Mouse (Mus musculus) macrophage (primary cell): ENCODE data around the gene Tmc6. TPM values are rescaled to one million over a fixed set of nuclear protein-coding genes. Genes with fewer than 3 reads are reported as not detected.

ENCODE experiments used
- H3K27ac ChIP-seq: fragments of 350-480 bp; formaldehyde crosslinking; 2 replicates; pipeline ENCODE4 v1.9.0; 2021
- H3K36me3 ChIP-seq: fragments of 350-480 bp; formaldehyde crosslinking; 2 replicates; pipeline ENCODE4 v1.9.0; 2021; ENCODE audit errors: inconsistent target
- H3K4me3 ChIP-seq: fragments of 350-480 bp; formaldehyde crosslinking; 2 replicates; pipeline ENCODE4 v1.9.0; 2021; ENCODE audit errors: inconsistent target
- H3K79me2 ChIP-seq: fragments of 350-480 bp; formaldehyde crosslinking; 2 replicates; pipeline ENCODE4 v1.9.0; 2021; ENCODE audit errors: inconsistent target
- WGBS: methylation state at CpG from one replicate; pipeline ENCODE4 v1.1.7; 2026; ENCODE audit warnings: inconsistent platforms; ENCODE audit not compliant: missing documents; 5-methylcytosine and 5-hydroxymethylcytosine counted together
- polyA plus RNA-seq: library from polyadenylated mRNA; stranded (reverse); fragments of 250-400 nt; gene quantifications from 3 replicates; pipeline ENCODE4 v1.2.4, GENCODE M21; 2018; ENCODE audit warnings: inconsistent platforms
- total RNA-seq, 78 experiments: library from RNA; depleted of rRNA; stranded (reverse); fragments of 250-400 nt; gene quantifications; 1 replicate in 9 of 78; 2 replicates in 24 of 78; 3 replicates in 43 of 78; 4 replicates in 2 of 78; pipeline ENCODE4 v1.2.4; 2018; ENCODE audit warnings: inconsistent platforms in 56 of 78

Gene Tmc6
- total RNA-seq (2018; cell fraction: chromatin; rRNA removed), result 10 to 100 TPM in 24 of 26 experiments, 1 to 10 TPM in 2; 8.5 to 80.6 (median 27.5) TPM
- 10 to 100 TPM in 14 of 26 experiments, 1 to 10 TPM in 12; 4.6 to 23.6 (median 10.7) TPM for total RNA-seq (2018; cell fraction: cytosol; rRNA removed)
- 10 to 100 TPM in 20 of 26 experiments, 1 to 10 TPM in 6; 8.2 to 54.5 (median 17.3) TPM for total RNA-seq (2018; cell fraction: nucleus; rRNA removed)
- polyA plus RNA-seq, result 11.1 to 22.1 TPM (median 17.9 TPM) in 3 replicates

DNA sequence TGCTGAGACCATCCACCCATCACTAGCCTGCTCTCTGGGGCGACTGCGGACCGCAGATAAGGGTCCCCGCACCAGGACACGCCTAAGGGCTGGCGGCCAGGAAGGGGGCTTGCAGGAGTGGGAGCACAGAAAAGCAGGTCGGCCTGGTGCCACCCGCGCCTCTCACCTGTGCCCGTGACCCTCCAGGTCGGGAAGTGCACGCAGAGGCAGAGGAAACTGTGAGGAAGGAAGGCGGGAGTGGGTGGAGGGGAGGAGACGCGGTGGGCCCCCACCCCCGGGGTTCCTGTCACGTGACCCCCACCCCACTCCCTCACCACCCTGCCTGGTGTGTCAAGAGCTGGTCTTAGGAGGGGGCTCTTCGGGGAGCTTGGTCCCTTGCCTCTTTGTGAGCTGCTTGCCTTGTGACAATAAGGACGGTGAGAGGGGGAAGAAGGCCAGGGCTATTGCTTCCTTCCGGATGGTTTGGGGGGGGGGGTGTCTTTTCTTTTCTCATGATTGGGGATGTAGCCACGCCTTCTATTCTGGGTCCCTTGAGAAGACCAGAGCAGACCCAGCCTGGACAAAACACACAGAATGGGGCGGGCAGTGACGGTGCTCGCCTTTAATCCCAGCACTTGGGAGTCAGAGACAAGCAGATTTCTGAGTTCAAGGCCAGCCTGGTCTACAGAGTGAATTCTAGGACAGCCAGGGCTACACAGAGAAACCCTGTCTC lies at the start of gene Tmc6, which contains the start of gene Tmc8:
Gene Tmc6, minus strand, starts transcription at position 206 of the 712 bp plus-strand sequence.
Gene Tmc8, plus strand, starts transcription at position 84 of the 712 bp plus-strand sequence.
- H3K36me3 ChIP-seq, result no peaks in the 10 kb centered on the region
- WGBS, result 12% methylated on average over 24 of the region's 24 CpGs
- peak within 1 kb of the TSS; percentile 44 for H3K4me3 ChIP-seq
- H3K79me2 ChIP-seq, result no peaks in the 10 kb centered on the region
- H3K27ac ChIP-seq, result peak within 1 kb of the TSS; percentile 98

DNA sequence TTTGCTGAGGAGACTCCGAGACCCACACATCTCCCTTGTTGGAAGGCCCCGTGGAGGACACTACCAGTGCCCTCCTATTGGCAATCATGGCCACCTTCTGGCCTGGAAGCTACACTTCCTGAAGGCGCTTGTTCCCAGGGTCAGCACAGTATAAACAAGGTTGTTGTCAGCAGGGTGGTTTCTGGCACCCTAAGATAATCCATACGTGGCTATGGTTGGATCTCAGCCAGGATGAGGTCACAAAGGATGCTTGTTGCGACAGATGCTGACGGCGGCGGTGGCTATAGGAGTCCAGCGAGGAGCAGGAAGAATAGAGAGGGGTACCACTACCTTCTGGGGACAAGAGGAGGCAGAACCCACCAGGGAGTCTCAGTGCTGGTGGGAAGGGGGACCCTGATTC lies 48.4 kb upstream of the Tmc6 start:
- Histone ChIP-seq H3K27ac (peak overlapping the region; percentile 80), H3K36me3 (no peaks in the 10 kb centered on the region), H3K79me2 (no peaks in the 10 kb centered on the region; the same call in 1 of the 2 replicates), H3K4me3 (no peak overlapping the region)
- 40% methylated on average over 9 of the region's 9 CpGs for WGBS

DNA sequence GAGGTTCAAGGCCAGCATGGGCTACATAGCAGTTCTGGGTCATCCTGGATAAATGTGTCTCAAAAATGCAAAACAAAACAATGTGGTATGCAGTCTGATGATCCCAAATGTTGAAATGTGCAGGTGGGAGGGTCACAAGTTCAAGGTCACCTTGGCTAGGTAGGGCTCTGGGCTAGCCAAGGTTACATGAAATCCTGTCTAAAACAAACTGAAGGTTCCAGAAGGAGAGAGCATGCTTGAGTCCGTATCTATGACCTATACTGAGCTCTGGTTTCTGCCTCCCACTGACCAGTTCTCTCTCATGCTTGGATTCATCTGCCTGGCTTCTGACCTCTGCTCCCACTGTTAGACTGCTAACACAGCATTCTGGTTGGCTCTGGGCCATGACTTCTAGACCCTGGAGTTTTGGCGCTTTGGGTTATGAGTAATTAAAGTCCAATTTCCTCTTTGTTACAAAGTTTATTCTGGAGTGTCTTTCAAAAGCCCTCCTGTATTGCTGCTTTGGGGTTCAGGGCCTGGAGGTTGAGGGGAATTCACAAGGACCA lies 47.7 kb upstream of the Tmc6 start:
- Histone ChIP-seq H3K4me3 (no peak overlapping the region), H3K27ac (peak overlapping the region; percentile 80)
- WGBS, result 44% methylated on average over 2 of the region's 2 CpGs

DNA sequence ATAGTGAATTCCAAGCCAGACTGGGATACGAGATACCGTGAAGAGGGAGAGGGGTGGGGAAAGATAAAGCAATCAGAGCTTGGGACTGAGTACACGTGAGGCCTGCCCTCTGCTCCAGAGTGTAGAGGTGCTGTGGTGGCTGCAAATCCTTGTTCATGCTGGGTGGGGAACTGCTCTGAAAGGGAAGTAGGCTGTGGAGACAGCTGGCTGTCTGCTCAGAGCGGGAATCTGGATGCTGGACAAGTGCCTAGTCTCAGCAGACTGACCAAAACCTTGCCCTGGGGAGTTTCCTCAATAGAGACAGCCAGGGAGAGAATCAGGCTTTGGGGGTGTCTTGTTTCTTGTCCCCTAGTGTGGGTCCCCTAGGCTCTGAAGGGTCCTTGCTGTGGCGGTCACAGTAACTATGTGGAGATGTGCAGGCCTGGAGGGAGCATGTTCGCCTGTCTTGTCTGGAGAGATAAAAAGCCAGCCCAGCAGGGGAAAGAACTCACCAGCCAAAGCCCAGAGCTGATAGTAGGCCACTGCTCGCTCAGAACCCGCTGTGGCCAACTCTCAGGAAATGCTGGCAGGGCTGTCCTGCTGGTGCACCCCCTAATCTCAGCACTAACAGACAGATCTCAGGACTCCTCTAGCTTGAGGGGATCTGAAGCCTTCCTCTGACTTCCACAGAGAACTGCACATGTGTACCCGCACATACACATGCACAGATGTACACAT lies 47.0 kb upstream of the Tmc6 start:
- Histone ChIP-seq H3K27ac (peak overlapping the region; percentile 80), H3K79me2 (peaks cover 10% of the 10 kb centered on the region), H3K4me3 (no peak overlapping the region), H3K36me3 (no peaks in the 10 kb centered on the region)
- WGBS, result 39% methylated on average over 9 of the region's 9 CpGs

More for the DNA sequence above, 47.7 kb upstream of the Tmc6 start:
- Histone ChIP-seq H3K36me3 (no peaks in the 10 kb centered on the region), H3K79me2 (peaks cover 6% of the 10 kb centered on the region)

DNA sequence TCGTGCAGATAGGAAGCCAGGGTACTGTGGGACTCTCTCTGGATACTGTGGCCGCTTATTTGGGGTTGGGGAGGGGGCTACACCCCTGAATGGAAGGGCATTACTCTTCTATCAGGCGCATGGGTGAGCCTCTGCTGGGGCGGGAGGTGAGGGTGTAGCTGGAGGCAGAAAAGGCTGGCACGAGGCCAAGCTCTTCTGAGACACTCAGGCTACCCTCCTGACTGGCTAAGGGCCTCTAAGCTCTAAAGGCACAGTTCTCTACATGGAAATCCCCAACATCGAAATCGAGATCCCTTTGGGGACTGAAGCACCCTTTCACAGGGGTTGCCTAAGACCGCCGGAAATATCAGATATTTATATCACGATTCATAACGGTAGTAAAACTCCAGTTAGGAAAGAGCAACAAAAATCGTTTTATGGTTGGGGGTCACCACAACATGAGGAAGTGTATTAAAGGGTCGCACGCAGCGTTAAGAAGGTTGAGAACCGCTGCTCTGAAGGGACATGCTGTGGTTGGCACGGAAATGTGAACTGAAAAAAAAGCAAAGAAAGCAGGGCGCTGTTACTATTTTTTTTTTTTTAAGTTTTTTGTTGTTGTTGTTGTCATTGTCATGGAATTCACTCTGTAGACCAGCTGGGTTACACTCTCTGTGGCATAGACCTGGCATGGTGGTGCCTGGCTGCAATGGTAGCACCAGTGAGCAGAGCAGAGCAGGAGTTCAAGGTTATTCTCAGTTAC lies 46.3 kb upstream of the Tmc6 start:
- Histone ChIP-seq H3K79me2 (peaks cover 17% of the 10 kb centered on the region), H3K36me3 (no peaks in the 10 kb centered on the region), H3K27ac (peak overlapping the region; percentile 80), H3K4me3 (no peak overlapping the region)
- 32% methylated on average over 16 of the region's 18 CpGs for WGBS

DNA sequence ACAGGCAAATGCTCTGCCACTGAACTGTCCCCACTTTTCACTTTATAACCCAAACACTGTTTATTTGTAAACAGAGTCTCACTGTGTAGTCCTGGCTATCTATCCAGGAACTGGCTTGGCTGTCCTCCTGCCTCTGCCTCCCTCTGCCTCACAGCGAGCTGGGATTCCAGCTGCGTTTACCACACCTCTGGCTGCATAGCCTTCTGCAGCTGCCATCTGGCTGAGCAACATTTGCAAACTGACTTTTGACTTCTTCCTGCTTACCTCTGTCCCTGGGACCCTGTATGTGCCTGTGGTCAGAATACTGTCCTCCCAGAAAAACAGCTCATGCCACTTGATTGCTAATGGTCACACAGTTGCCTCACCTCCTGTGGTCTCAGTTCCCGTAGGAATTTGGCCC lies 45.4 kb upstream of the Tmc6 start:
- WGBS, result 65% methylated on average over 3 of the region's 3 CpGs
- peak overlapping the region; percentile 80 for H3K27ac ChIP-seq
- H3K79me2 ChIP-seq, result peaks cover 26% of the 10 kb centered on the region
- H3K36me3 ChIP-seq, result no peaks in the 10 kb centered on the region
- H3K4me3 ChIP-seq, result no peak overlapping the region

DNA sequence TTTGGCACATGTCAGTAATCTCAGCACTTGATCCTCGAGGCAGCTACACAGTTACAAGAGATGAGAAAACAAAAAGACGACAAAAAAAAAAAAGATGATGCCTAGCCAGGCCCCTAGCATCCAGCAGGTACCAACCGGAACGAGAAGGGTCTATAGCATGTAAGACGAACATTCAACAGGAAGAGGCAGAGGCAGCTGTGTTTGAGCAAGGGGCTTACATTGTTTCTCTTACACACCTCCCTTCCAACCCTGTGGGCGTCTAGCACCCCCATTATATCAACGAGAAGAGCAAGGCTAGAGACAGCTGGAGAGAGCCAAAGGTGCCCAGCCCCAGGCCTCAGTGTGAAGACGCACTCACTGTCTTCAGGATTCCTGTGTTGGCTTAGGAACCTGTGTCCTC lies 44.9 kb upstream of the Tmc6 start:
- Histone ChIP-seq H3K79me2 (peaks cover 31% of the 10 kb centered on the region), H3K27ac (no peak overlapping the region), H3K4me3 (no peak overlapping the region), H3K36me3 (no peaks in the 10 kb centered on the region)
- 84% methylated on average over 7 of the region's 8 CpGs for WGBS

DNA sequence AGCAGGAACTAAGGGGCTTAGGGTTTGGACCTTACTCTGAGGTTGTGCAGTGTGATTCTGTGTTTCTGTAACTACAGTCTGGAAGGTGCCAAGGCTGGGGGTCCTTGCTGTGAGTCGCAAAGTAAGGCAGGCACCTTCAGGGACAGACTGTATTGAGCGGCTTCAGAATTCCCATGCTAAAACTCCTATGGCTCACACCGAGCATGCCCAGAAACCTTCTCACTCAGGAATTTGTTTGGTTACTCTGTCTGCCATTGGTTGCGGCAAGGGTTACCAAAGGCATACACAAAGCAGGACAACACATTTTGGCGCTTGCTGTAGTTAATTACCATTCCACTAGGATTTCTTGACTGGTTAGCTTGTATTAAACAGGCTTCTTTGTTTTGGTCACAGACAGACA lies 44.2 kb upstream of the Tmc6 start:
- Histone ChIP-seq H3K27ac (peak overlapping the region; percentile 87), H3K4me3 (peak overlapping the region; percentile 67), H3K79me2 (peaks cover 38% of the 10 kb centered on the region), H3K36me3 (no peaks in the 10 kb centered on the region)
- WGBS, result 73% methylated on average over 5 of the region's 5 CpGs

DNA sequence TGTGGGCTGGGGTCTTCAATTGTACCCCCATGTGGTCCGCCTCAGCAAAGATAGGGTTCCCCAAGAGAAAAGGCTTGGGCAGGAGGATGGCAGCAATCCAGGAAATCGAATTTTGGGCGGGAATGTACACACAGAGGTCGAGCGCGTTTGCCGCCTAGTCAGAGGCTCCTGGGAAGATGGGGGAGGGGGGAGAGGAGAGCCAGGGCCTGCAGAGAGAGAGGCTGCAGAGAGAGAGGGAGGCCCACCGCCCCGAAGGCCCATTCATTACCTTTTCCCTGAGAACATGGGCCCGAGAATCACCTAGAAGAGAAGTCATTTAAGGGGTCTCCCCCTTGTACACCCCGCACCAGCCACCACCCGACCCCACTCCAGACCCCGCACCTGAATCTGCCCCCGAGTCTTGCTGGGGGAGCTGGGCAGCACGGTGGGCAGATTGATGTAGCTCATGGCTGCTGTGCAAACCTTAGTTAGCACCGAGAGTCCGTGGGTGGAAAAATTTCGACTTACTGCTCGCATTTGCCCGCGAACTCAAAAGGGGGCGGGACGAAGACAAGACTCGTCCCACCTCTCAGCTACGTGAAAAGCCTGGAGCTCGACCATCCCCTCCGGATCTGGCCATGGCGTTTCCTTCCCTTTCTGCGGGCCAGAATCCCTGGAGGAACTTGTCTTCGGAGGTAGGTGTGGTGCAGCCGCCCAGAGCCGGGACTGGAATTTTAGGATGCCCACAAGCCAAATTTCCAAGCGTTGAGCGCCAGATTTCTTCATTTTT lies 43.5 kb upstream of the Tmc6 start, which contains the start of the genes Afmid and Tk1:
Gene Afmid, plus strand, starts transcription at position 592 of the 769 bp plus-strand sequence.
Gene Tk1, minus strand, starts transcription at position 760 of the 769 bp plus-strand sequence.
- Histone ChIP-seq H3K4me3 (peak within 1 kb of the TSS; percentile 67), H3K36me3 (no peaks in the 10 kb centered on the region), H3K27ac (peak within 1 kb of the TSS; percentile 87), H3K79me2 (peaks cover 45% of the 10 kb centered on the region)
- WGBS, result under 1% methylated on average over 33 of the region's 34 CpGs

DNA sequence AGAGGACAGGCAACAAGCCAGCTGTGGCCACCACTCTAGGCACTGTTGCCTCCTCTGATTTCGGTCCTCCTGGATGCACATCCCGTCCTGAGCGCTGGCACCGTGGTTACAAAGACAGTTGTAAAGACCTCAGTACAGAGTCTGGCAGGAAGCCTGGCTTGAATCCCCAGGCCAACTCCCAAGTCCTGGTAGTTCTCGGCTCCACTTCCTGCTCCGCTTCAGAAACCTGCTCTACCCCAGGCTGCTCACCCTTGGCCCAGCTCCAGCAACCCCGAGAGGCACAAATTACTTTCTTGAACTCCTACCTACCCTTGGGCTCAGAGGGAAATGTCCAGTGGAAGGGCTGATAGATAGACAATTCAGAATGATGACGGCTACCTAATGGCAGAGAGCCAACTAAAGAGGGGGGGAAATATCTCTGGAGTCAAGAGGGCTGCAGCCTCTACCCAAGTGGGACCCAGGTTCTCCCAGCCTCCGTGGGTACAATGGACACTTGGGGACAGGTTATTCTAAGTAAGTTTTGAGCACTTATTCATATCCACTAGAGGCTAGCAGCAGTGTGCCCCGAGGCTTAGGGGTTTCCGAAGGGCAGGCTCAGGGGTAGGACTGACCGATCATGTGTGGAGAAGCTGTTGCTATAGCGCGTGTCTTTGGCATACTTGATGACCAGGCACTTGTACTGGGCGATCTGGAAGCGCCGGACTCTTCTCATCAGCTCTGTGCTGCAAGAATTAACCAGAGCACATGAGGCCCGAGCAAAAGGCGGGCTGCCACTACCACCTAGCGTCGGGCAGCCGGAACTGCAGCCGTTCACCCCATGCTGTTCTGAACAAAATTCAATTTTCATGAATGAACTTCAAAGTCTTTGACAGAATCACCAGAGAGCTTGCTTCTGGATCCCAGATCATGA lies 42.3 kb upstream of the Tmc6 start:
- 22% methylated on average over 23 of the region's 23 CpGs for WGBS

DNA sequence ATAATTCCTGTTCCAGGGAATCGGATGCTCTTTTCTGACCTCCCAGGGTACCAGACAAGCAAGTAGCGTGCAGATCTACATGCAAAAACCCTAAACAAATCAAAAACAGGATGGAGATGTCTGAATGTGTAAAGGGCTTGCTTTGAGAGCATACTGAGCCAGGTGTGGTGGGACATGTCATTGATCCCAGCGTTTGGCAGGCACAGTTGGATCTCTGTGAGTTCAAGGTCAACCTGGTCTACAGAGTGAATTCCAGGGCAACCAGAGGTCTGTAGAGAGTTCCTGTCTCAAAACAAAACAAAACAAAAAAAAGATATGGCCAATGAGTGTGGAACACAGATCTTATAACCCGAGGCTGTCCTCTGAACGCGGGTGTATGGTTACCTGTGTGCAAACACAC lies 41.4 kb upstream of the Tmc6 start:
- no peak overlapping the region for H3K4me3 ChIP-seq
- peak overlapping the region; percentile 87; the same call in 1 of the 2 replicates for H3K27ac ChIP-seq
- peaks cover 10% of the 10 kb centered on the region; the same call in 1 of the 2 replicates for H3K36me3 ChIP-seq
- WGBS, result 90% methylated on average over 6 of the region's 6 CpGs
- H3K79me2 ChIP-seq, result peaks cover 66% of the 10 kb centered on the region

More for the DNA sequence above, 42.3 kb upstream of the Tmc6 start:
- peaks cover 57% of the 10 kb centered on the region for H3K79me2 ChIP-seq
- peak overlapping the region; percentile 67 for H3K4me3 ChIP-seq
- H3K27ac ChIP-seq, result peak overlapping the region; percentile 87
- H3K36me3 ChIP-seq, result peaks cover 1% of the 10 kb centered on the region; the same call in 1 of the 2 replicates

DNA sequence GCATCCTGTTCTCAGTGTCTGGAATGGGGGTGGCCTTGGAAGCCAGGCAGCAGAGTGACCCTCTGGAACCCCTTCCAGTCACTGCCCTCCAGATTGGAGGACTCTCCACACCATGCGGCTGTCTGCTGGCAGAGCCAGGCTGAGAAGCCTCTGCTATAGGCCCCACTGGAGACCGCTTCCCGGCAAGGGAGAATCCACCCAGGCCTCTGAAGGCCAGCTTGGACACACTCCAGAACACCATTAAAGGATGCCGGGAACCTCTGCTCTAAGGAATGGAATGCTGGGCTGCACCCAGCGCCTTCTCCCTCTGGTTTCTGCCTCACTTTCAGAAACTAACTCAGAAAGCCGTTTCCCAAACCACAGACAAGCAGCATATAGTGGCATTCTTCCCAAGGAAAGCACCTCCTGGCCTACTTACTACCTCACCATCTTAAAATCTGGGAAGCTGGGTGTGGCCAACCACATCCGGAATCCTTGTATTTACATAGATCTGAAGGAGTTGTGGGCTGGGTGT lies 40.8 kb upstream of the Tmc6 start:
- 97% methylated on average over 7 of the region's 7 CpGs for WGBS
- Histone ChIP-seq H3K27ac (no peak overlapping the region), H3K36me3 (peaks cover 17% of the 10 kb centered on the region), H3K79me2 (peaks cover 72% of the 10 kb centered on the region), H3K4me3 (no peak overlapping the region)
